Mouse (Mus musculus) intestine, embryonic 15.5 days (tissue): Measurements from ENCODE around the gene Bhlhb9. TPM values are rescaled to one million over a fixed set of nuclear protein-coding genes. Genes with fewer than 3 reads are reported as not detected.
"Not testable (repeated sequence)": the region's sequence is repeated elsewhere in the genome, so short reads cannot be mapped to it uniquely, and the experiment has no call there.

Experiments
- ATAC-seq: fragments of 200-750 bp; cut with Nextera tagmentation; 2 replicates; pipeline ENCODE4 v1.8.0; 2017; ENCODE audit warnings: moderate TSS enrichment, moderate library complexity
- H3K27ac ChIP-seq: fragments of 300-500 bp; sonication (generic); 2 replicates; pipeline ENCODE4 v1.5.1; 2015; ENCODE audit warnings: mild to moderate bottlenecking, inconsistent platforms
- H3K27me3 ChIP-seq: fragments of 300-500 bp; sonication (generic); replicated peaks from 2 replicates; pipeline ENCODE4 v1.6.1; 2015; ENCODE audit warnings: inconsistent platforms
- H3K36me3 ChIP-seq: fragments of 300-500 bp; sonication (generic); 2 replicates; pipeline ENCODE4 v1.6.1; 2015; ENCODE audit warnings: inconsistent platforms
- H3K4me1 ChIP-seq: fragments of 300-500 bp; sonication (generic); replicated peaks from 2 replicates; pipeline ENCODE4 v1.6.1; 2015; ENCODE audit warnings: inconsistent platforms
- H3K4me2 ChIP-seq: fragments of 300-500 bp; sonication (generic); replicated peaks from 2 replicates; pipeline ENCODE4 v1.6.1; 2015; ENCODE audit warnings: mild to moderate bottlenecking, inconsistent platforms
- H3K4me3 ChIP-seq: fragments of 300-500 bp; sonication (generic); replicated peaks from 2 replicates; pipeline ENCODE4 v1.5.1; 2015; ENCODE audit warnings: inconsistent platforms
- H3K9ac ChIP-seq: fragments of 300-500 bp; sonication (generic); 2 replicates; pipeline ENCODE4 v1.6.1; 2015; ENCODE audit warnings: inconsistent platforms
- H3K9me3 ChIP-seq: fragments of 300-500 bp; sonication (generic); 2 replicates; pipeline ENCODE4 v1.6.1; 2016; ENCODE audit warnings: inconsistent platforms
- whole genome bisulfite sequencing: fragments of 180-500 bp; shearing (Covaris S2); methylation state at CpG from one replicate; pipeline ENCODE4 v1.1.7; 2015; 5-methylcytosine and 5-hydroxymethylcytosine counted together
- polyA plus RNA-seq: library from polyadenylated mRNA; unstranded; fragments of >200 nt; fragmentation: Nextera tagmentation; extraction: Ambion mirVana; gene quantifications from 2 replicates; pipeline ENCODE4 v1.2.1, GENCODE M21; 2015

Bhlhb9 gene
- polyA plus RNA-seq, 1 experiment from 2014 or later, result 35.7 TPM

GRCm38 (mm10) chrX:135837896-135838295 is 40.5 kb downstream of the Bhlhb9 start:
- no peak overlapping the region for H3K27ac ChIP-seq
- no peaks in the 10 kb centered on the region for H3K36me3 ChIP-seq
- no peak overlapping the region for H3K4me2 ChIP-seq
- H3K9ac ChIP-seq, result no peak overlapping the region
- no peaks in the 10 kb centered on the region for H3K9me3 ChIP-seq
- no peaks in the 10 kb centered on the region for H3K4me1 ChIP-seq
- ATAC-seq, result no peak
- H3K27me3 ChIP-seq, result no peaks in the 10 kb centered on the region
- WGBS, result 72% methylated on average over 2 of the region's 2 CpGs
- H3K4me3 ChIP-seq, result no peak overlapping the region

- 24% methylated on average over 31 of the region's 32 CpGs for WGBS
- not testable (repeated sequence) for H3K4me1 ChIP-seq, H3K36me3 ChIP-seq, H3K27ac ChIP-seq, H3K27me3 ChIP-seq, H3K9me3 ChIP-seq
- peak; percentile 89 for ATAC-seq
- Histone ChIP-seq H3K4me3 (peak within 1 kb of the TSS; percentile 44), H3K9ac (peak within 1 kb of the TSS; percentile 34), H3K4me2 (peak within 1 kb of the TSS; percentile 76)
Measured at GRCm38 (mm10) chrX:135838521-135839360, 41.3 kb downstream of the Bhlhb9 start, which contains the start of gene Gprasp2. Gene Gprasp2 (plus strand): TSS chrX:135839034.

GRCm38 (mm10) chrX:135839397-135840391 is 42.3 kb downstream of the Bhlhb9 start:
- not testable (repeated sequence) for H3K36me3 ChIP-seq, H3K4me1 ChIP-seq, H3K9me3 ChIP-seq, H3K27me3 ChIP-seq, H3K27ac ChIP-seq
- Histone ChIP-seq H3K4me3 (peak overlapping the region; percentile 44), H3K4me2 (peak overlapping the region; percentile 76), H3K9ac (peak overlapping the region; percentile 34)
- ATAC-seq, result peak; percentile 51
- 24% methylated on average over 17 of the region's 17 CpGs for whole genome bisulfite sequencing

GRCm38 (mm10) chrX:135866806-135867205 is 69.4 kb downstream of the Bhlhb9 start:
- WGBS, result 82% methylated on average over 9 of the region's 9 CpGs
- not testable (repeated sequence) for H3K36me3 ChIP-seq, H3K27ac ChIP-seq, H3K4me2 ChIP-seq, H3K4me3 ChIP-seq, H3K27me3 ChIP-seq, H3K4me1 ChIP-seq, H3K9ac ChIP-seq, H3K9me3 ChIP-seq, ATAC-seq

GRCm38 (mm10) chrX:135876679-135877078 is 79.3 kb downstream of the Bhlhb9 start:
- H3K27ac ChIP-seq, result no peak overlapping the region
- H3K4me1 ChIP-seq, result no peaks in the 10 kb centered on the region
- H3K4me2 ChIP-seq, result no peak overlapping the region
- no peaks in the 10 kb centered on the region for H3K27me3 ChIP-seq
- H3K4me3 ChIP-seq, result no peak overlapping the region
- no peak for ATAC-seq
- H3K9me3 ChIP-seq, result no peaks in the 10 kb centered on the region
- H3K36me3 ChIP-seq, result no peaks in the 10 kb centered on the region
- 82% methylated on average over 1 of the region's 1 CpGs for WGBS
- no peak overlapping the region for H3K9ac ChIP-seq

GRCm38 (mm10) chrX:135879626-135880025 is 82.2 kb downstream of the Bhlhb9 start:
- Histone ChIP-seq H3K4me2 (no peak overlapping the region), H3K27ac (no peak overlapping the region), H3K36me3 (no peaks in the 10 kb centered on the region), H3K9me3 (no peaks in the 10 kb centered on the region), H3K4me3 (no peak overlapping the region), H3K9ac (no peak overlapping the region), H3K27me3 (no peaks in the 10 kb centered on the region), H3K4me1 (no peaks in the 10 kb centered on the region)
- no peak for ATAC-seq
- WGBS, result 81% methylated on average over 1 of the region's 1 CpGs

GRCm38 (mm10) chrX:135885411-135886233 is 88.2 kb downstream of the Bhlhb9 start:
- Histone ChIP-seq H3K27ac (peak overlapping the region; percentile 68), H3K4me2 (peak overlapping the region; percentile 59), H3K9ac (peak overlapping the region; percentile 68), H3K9me3 (no peaks in the 10 kb centered on the region), H3K27me3 (no peaks in the 10 kb centered on the region), H3K36me3 (no peaks in the 10 kb centered on the region), H3K4me1 (no peaks in the 10 kb centered on the region), H3K4me3 (peak overlapping the region; percentile 60)
- ATAC-seq, result peak; percentile 98
- 18% methylated on average over 41 of the region's 41 CpGs for WGBS

GRCm38 (mm10) chrX:135886234-135886585 is 88.8 kb downstream of the Bhlhb9 start:
- Histone ChIP-seq H3K9me3 (no peaks in the 10 kb centered on the region), H3K27ac (peak overlapping the region; percentile 68), H3K4me1 (no peaks in the 10 kb centered on the region), H3K36me3 (no peaks in the 10 kb centered on the region), H3K4me2 (peak overlapping the region; percentile 59), H3K27me3 (no peaks in the 10 kb centered on the region), H3K9ac (peak overlapping the region; percentile 68), H3K4me3 (peak overlapping the region; percentile 60)
- no peak for ATAC-seq
- 13% methylated on average over 10 of the region's 11 CpGs for WGBS

- Histone ChIP-seq H3K9me3 (no peaks in the 10 kb centered on the region), H3K4me2 (no peak overlapping the region), H3K9ac (no peak overlapping the region)
Measured at GRCm38 (mm10) chrX:135916580-135916979, 119.2 kb downstream of the Bhlhb9 start.

GRCm38 (mm10) chrX:135917116-135917515 is 119.7 kb downstream of the Bhlhb9 start:
- 64% methylated on average over 1 of the region's 1 CpGs for WGBS

More at GRCm38 (mm10) chrX:135916580-135916979, 119.2 kb downstream of the Bhlhb9 start:
- Histone ChIP-seq H3K4me3 (no peak overlapping the region), H3K27ac (no peak overlapping the region), H3K27me3 (no peaks in the 10 kb centered on the region), H3K36me3 (no peaks in the 10 kb centered on the region), H3K4me1 (no peaks in the 10 kb centered on the region)
- ATAC-seq, result no peak
- WGBS, result 79% methylated on average over 4 of the region's 4 CpGs

GRCm38 (mm10) chrX:135922162-135922561 is 124.8 kb downstream of the Bhlhb9 start:
- H3K9ac ChIP-seq, result no peak overlapping the region
- no peak overlapping the region for H3K4me3 ChIP-seq
- no peak overlapping the region for H3K4me2 ChIP-seq
- no peaks in the 10 kb centered on the region for H3K4me1 ChIP-seq
- H3K36me3 ChIP-seq, result no peaks in the 10 kb centered on the region
- no peaks in the 10 kb centered on the region for H3K27me3 ChIP-seq
- WGBS, result 88% methylated on average over 7 of the region's 7 CpGs
- no peaks in the 10 kb centered on the region for H3K9me3 ChIP-seq
- ATAC-seq, result no peak
- no peak overlapping the region for H3K27ac ChIP-seq

More at GRCm38 (mm10) chrX:135917116-135917515, 119.7 kb downstream of the Bhlhb9 start:
- H3K27me3 ChIP-seq, result no peaks in the 10 kb centered on the region
- no peak overlapping the region for H3K27ac ChIP-seq
- H3K36me3 ChIP-seq, result no peaks in the 10 kb centered on the region
- H3K9ac ChIP-seq, result no peak overlapping the region
- H3K4me1 ChIP-seq, result no peaks in the 10 kb centered on the region
- H3K4me2 ChIP-seq, result no peak overlapping the region
- no peak overlapping the region for H3K4me3 ChIP-seq
- H3K9me3 ChIP-seq, result no peaks in the 10 kb centered on the region
- ATAC-seq, result no peak
